Comparison of ENCODE assay signal across 8 mouse cellular contexts in genomic region chr15:85669652-85670175, GRCm38 (mm10).
DNase-seq lines count a peak whose midpoint lies in the region; ATAC-seq and TF ChIP-seq lines count a peak whose summit lies in the region.

No protein-coding gene starts in this region.

- peaks cover 5 to 10% of the 10 kb centered on the region in 2 experiments; a peak in 3 of 4 replicates for H3K36me3 ChIP-seq in MEL (ENCODE audit: control insufficient read depth in 1 of 2, insufficient read depth in 2 of 2, low read length in 2 of 2)
- no peaks in the 10 kb centered on the region for H3K36me3 ChIP-seq in forebrain, embryonic 10.5 days (replicated peaks)
- peaks cover 9% of the 10 kb centered on the region; the same call in 1 of the 2 replicates for H3K36me3 ChIP-seq in heart, embryonic 13.5 days

- no peaks in the 10 kb centered on the region; a peak in 1 of 4 replicates for H3K27me3 ChIP-seq in MEL (ENCODE audit: control insufficient read depth in 1 of 2, insufficient read depth in 2 of 2, low read length in 2 of 2)
- H3K27me3 ChIP-seq in forebrain, embryonic 10.5 days (ENCODE audit: poor library complexity, severe bottlenecking), result peaks cover 100% of the 10 kb centered on the region
- H3K27me3 ChIP-seq in heart, embryonic 13.5 days (replicated peaks), result peaks cover 62% of the 10 kb centered on the region

- peak overlapping the region; percentile 91 for H3K27ac ChIP-seq in MEL (ENCODE audit: control insufficient read depth, low read depth, low read length)
- peak overlapping the region; percentile 76 for H3K27ac ChIP-seq in bone marrow, adult 2 months (ENCODE audit: control insufficient read depth, insufficient read depth, low read depth, low read length, poor library complexity)
- no peak overlapping the region for H3K27ac ChIP-seq in forebrain, embryonic 10.5 days
- H3K27ac ChIP-seq in heart, embryonic 13.5 days (replicated peaks), result peak overlapping the region; percentile 93

- TF ChIP-seq RAD21 in MEL (IDR thresholded peaks at IDR 0.05; ENCODE audit: low read depth, low read length), result no peak

- no peak for TF ChIP-seq CTCF in MEL (IDR thresholded peaks at IDR 0.05 in 2 of 3, conservative IDR thresholded peaks at IDR 0.05 in 1 of 3; ENCODE audit: control insufficient read depth in 1 of 3, insufficient read depth in 1 of 3, low read depth in 2 of 3, low read length in 3 of 3, poor library complexity in 1 of 3, severe bottlenecking in 1 of 3)
- no peak for TF ChIP-seq CTCF in bone marrow, adult 2 months (IDR thresholded peaks at IDR 0.05; ENCODE audit: control insufficient read depth, insufficient read depth, low read length)

- H3K4me2 ChIP-seq in heart, embryonic 13.5 days, result peak overlapping the region; percentile 90

- peaks cover 67% of the 10 kb centered on the region for H3K79me2 ChIP-seq in MEL (ENCODE audit: control insufficient read depth, insufficient read depth, low read length, poor library complexity)

- H3K9ac ChIP-seq in MEL (ENCODE audit: control insufficient read depth, low read depth, low read length, poor library complexity, severe bottlenecking), result peak overlapping the region; percentile 99
- H3K9ac ChIP-seq in heart, embryonic 13.5 days, result peak overlapping the region; percentile 98

- no peaks in the 10 kb centered on the region for H3K9me3 ChIP-seq in MEL (replicated peaks; ENCODE audit: insufficient read depth, low read length)
- no peaks in the 10 kb centered on the region for H3K9me3 ChIP-seq in forebrain, embryonic 10.5 days
- no peaks in the 10 kb centered on the region for H3K9me3 ChIP-seq in heart, embryonic 13.5 days

- ATAC-seq in heart, embryonic 13.5 days (ENCODE audit: extremely low read depth, insufficient number of reproducible peaks, low FRiP score, low TSS enrichment), result peak; percentile 44; the same call in 1 of the 2 replicates

- 14% methylated on average over 15 of the region's 15 CpGs for WGBS in bone marrow, adult 2 months
- WGBS in forebrain, embryonic 10.5 days, result 28% methylated on average over 15 of the region's 15 CpGs
- 29% methylated on average over 15 of the region's 15 CpGs for WGBS in heart, embryonic 13.5 days

- H3K4me1 ChIP-seq in MEL (ENCODE audit: control insufficient read depth in 1 of 2, insufficient read depth in 2 of 2, low read length in 2 of 2), result peaks cover 2 to 9% of the 10 kb centered on the region in 2 experiments; a peak in 3 of 4 replicates
- H3K4me1 ChIP-seq in bone marrow, adult 2 months (ENCODE audit: control insufficient read depth, insufficient read depth, low read length), result no peaks in the 10 kb centered on the region
- H3K4me1 ChIP-seq in forebrain, embryonic 10.5 days, result peaks cover 21% of the 10 kb centered on the region
- H3K4me1 ChIP-seq in heart, embryonic 13.5 days, result peaks cover 37% of the 10 kb centered on the region

- peak overlapping the region; percentile 86 to 98 for H3K4me3 ChIP-seq in MEL (ENCODE audit: control insufficient read depth in 1 of 2, insufficient read depth in 1 of 2, low read depth in 2 of 2, low read length in 2 of 2)
- peak overlapping the region; percentile 56 for H3K4me3 ChIP-seq in bone marrow, adult 2 months (replicated peaks; ENCODE audit: control insufficient read depth, low read depth, low read length)
- peak overlapping the region; percentile 57 for H3K4me3 ChIP-seq in forebrain, embryonic 10.5 days
- H3K4me3 ChIP-seq in heart, embryonic 13.5 days, result peak overlapping the region; percentile 89

- TF ChIP-seq POLR2A in MEL (IDR thresholded peaks at IDR 0.05; ENCODE audit: control insufficient read depth in 1 of 2, insufficient read depth in 1 of 2, low read depth in 1 of 2, low read length in 2 of 2, poor library complexity in 1 of 2), result peak in 1 of 2 experiments; percentile 79; a peak in 2 of 4 replicates
- TF ChIP-seq POLR2A in bone marrow, adult 2 months (IDR thresholded peaks at IDR 0.05; ENCODE audit: borderline replicate concordance, control insufficient read depth, low read depth, low read length), result no peak

- no peak for TF ChIP-seq EP300 in MEL (IDR thresholded peaks at IDR 0.05; ENCODE audit: low read depth in 1 of 2, low read length in 2 of 2)

- DNase-seq in MEL (ENCODE audit: low read depth, low spot score), result peak; percentile 96
- no peak for DNase-seq in forebrain, embryonic 10.5 days (ENCODE audit: extremely low spot score, low spot score)
- DNase-seq in kidney, postnatal 10 days, result peak; percentile 87
- peak; percentile 79 to 87 for DNase-seq in lung, adult 18-20 months
- peak; percentile 75 for DNase-seq in ovary, postnatal 14 days (ENCODE audit: low spot score)
- DNase-seq in retina, postnatal 1 day, result no peak

TF ChIP-seq in MEL, 35 proteins besides CTCF, POLR2A, EP300 and RAD21:
- TF ChIP-seq ZNF384 (IDR thresholded peaks at IDR 0.05; ENCODE audit: low read depth, low read length) (no peak; the same call in 1 of the 2 replicates), RCOR1 (IDR thresholded peaks at IDR 0.05; ENCODE audit: low read depth, low read length) (no peak), TBP (IDR thresholded peaks at IDR 0.05; ENCODE audit: low read depth, low read length) (no peak; the same call in 1 of the 2 replicates), GABPA (IDR thresholded peaks at IDR 0.05; ENCODE audit: low read depth, low read length) (no peak), MAZ (IDR thresholded peaks at IDR 0.05; ENCODE audit: low read depth, low read length) (no peak; the same call in none of the 2 replicates), NELFE (IDR thresholded peaks at IDR 0.05; ENCODE audit: low read depth, low read length) (peak; percentile 81), USF1 (IDR thresholded peaks at IDR 0.05; ENCODE audit: low read depth, low read length) (no peak), E2F4 (IDR thresholded peaks at IDR 0.05; ENCODE audit: borderline replicate concordance, low read depth, low read length) (no peak), SIN3A (IDR thresholded peaks at IDR 0.05; ENCODE audit: low read length) (no peak; the same call in 1 of the 2 replicates), SMC3 (IDR thresholded peaks at IDR 0.05; ENCODE audit: low read depth, low read length) (no peak), ELF1 (IDR thresholded peaks at IDR 0.05; ENCODE audit: low read depth, low read length) (no peak), MYB (IDR thresholded peaks at IDR 0.05; ENCODE audit: low read depth, low read length) (no peak), GATA1 (IDR thresholded peaks at IDR 0.05; ENCODE audit: low read depth, low read length) (peak; percentile 29; the same call in 1 of the 2 replicates), ZC3H11A (IDR thresholded peaks at IDR 0.05; ENCODE audit: low read depth, low read length) (no peak), MEF2A (IDR thresholded peaks at IDR 0.05; ENCODE audit: extremely low read depth, insufficient replicate concordance, low read depth, low read length, poor library complexity, severe bottlenecking) (no peak), USF2 (IDR thresholded peaks at IDR 0.05; ENCODE audit: borderline replicate concordance in 1 of 2, insufficient read depth in 1 of 2, low read depth in 1 of 2, low read length in 2 of 2) (no peak), MXI1 (IDR thresholded peaks at IDR 0.05; ENCODE audit: low read depth, low read length) (no peak), BHLHE40 (IDR thresholded peaks at IDR 0.05; ENCODE audit: borderline replicate concordance, low read depth, low read length) (no peak), CHD1 (IDR thresholded peaks at IDR 0.05; ENCODE audit: low read depth, low read length) (peak; percentile 49; the same call in 1 of the 2 replicates), TAL1 (IDR thresholded peaks at IDR 0.05; ENCODE audit: low read length) (no peak), MYC (IDR thresholded peaks at IDR 0.05; ENCODE audit: low read depth, low read length) (no peak), KAT2A (conservative IDR thresholded peaks at IDR 0.05; ENCODE audit: low read depth, low read length) (no peak), POLR2AphosphoS2 (IDR thresholded peaks at IDR 0.05; ENCODE audit: low read length) (peak; percentile 94), UBTF (IDR thresholded peaks at IDR 0.05; ENCODE audit: borderline replicate concordance, insufficient read depth, low read depth, low read length) (no peak), ZKSCAN1 (IDR thresholded peaks at IDR 0.05; ENCODE audit: low read depth, low read length) (no peak), JUND (IDR thresholded peaks at IDR 0.05; ENCODE audit: low read depth, low read length) (no peak), MAFK (IDR thresholded peaks at IDR 0.05; ENCODE audit: borderline replicate concordance, low read depth, low read length) (no peak), POLR2AphosphoS5 (IDR thresholded peaks at IDR 0.05; ENCODE audit: borderline replicate concordance, low read depth, low read length) (peak; percentile 38; the same call in 1 of the 2 replicates), TCF12 (IDR thresholded peaks at IDR 0.05; ENCODE audit: low read depth, low read length) (peak; percentile 75; the same call in 1 of the 2 replicates), NRF1 (IDR thresholded peaks at IDR 0.05; ENCODE audit: insufficient read depth, low read depth, low read length, poor library complexity, severe bottlenecking) (no peak), HCFC1 (IDR thresholded peaks at IDR 0.05; ENCODE audit: low read depth, low read length) (peak; percentile 4; the same call in 1 of the 2 replicates), ETS1 (IDR thresholded peaks at IDR 0.05; ENCODE audit: low read depth, low read length) (no peak), MAX (IDR thresholded peaks at IDR 0.05; ENCODE audit: low read length) (no peak), CHD2 (IDR thresholded peaks at IDR 0.05; ENCODE audit: low read length) (no peak), ZMIZ1 (IDR thresholded peaks at IDR 0.05; ENCODE audit: low read depth, low read length) (peak; percentile 43; the same call in 1 of the 2 replicates)

Comparison
In these comparisons a context has a peak if more than half of its experiments do, and no peak if none do; other contexts are left out.
1. DNase-seq: peak in MEL (single experiment), kidney, postnatal 10 days (single experiment), lung, adult 18-20 months (2 of 2) and ovary, postnatal 14 days (single experiment); none in forebrain, embryonic 10.5 days (single experiment) and retina, postnatal 1 day (single experiment).
2. Peak in every context shown above with its lines, with median percentiles within 50 percentile points of each other: H3K4me3 ChIP-seq.